Mouse (Mus musculus) embryonic fibroblast, embryonic 13.5 days (primary cell): Measurements from ENCODE around the gene Ndufb4. TPM values are rescaled to one million over a fixed set of nuclear protein-coding genes. Genes with fewer than 3 reads are reported as not detected.

Experiments used
- H3K27ac ChIP-seq: 2 replicates; pipeline ENCODE4 v1.5.1; 2012; ENCODE audit warnings: low read length, control low read depth, inconsistent platforms; ENCODE audit not compliant: insufficient read depth
- H3K4me1 ChIP-seq: 2 replicates; pipeline ENCODE4 v1.6.1; 2011; ENCODE audit warnings: low read length; ENCODE audit not compliant: control insufficient read depth, insufficient read depth
- H3K4me3 ChIP-seq: 2 replicates; pipeline ENCODE4 v1.5.1; 2011; ENCODE audit warnings: mild to moderate bottlenecking, control low read depth, low read length; ENCODE audit not compliant: insufficient read depth
- CTCF ChIP-seq: IDR thresholded peaks from 2 replicates; pipeline ENCODE4 v1.5.1; 2011; ENCODE audit warnings: mild to moderate bottlenecking, control low read depth, low read length, moderate library complexity, borderline replicate concordance; ENCODE audit not compliant: insufficient read depth
- POLR2A ChIP-seq: IDR thresholded peaks from 2 replicates; pipeline ENCODE4 v1.6.1; 2011; ENCODE audit warnings: low read depth, mild to moderate bottlenecking, control low read depth, low read length, moderate library complexity
- polyA plus RNA-seq: library from polyadenylated mRNA; stranded (reverse); fragments of >200 nt; gene quantifications from 2 replicates; pipeline ENCODE4 v1.2.4, GENCODE M21; 2011; ENCODE audit warnings: low read depth; ENCODE audit not compliant: missing spikeins, insufficient read length

Ndufb4 gene
- polyA plus RNA-seq, 1 experiment = 80.9 TPM

- no peak overlapping the region for H3K4me3 ChIP-seq
- H3K27ac ChIP-seq = no peak overlapping the region
- TF ChIP-seq CTCF = no peak
- H3K4me1 ChIP-seq = peaks cover 8% of the 10 kb centered on the region; the same call in 1 of the 2 replicates
These were observed 38.1 kb downstream of the Ndufb4 start for GRCm38 (mm10) chr16:37616104-37616503.

GRCm38 (mm10) chr16:37615429-37615828 lies 38.8 kb downstream of the Ndufb4 start:
- Histone ChIP-seq H3K27ac (no peak overlapping the region; the same call in 1 of the 2 replicates), H3K4me3 (no peak overlapping the region), H3K4me1 (peaks cover 8% of the 10 kb centered on the region; the same call in 1 of the 2 replicates)
- TF ChIP-seq CTCF = no peak
- TF ChIP-seq POLR2A = no peak

- TF ChIP-seq POLR2A = no peak
- no peak for TF ChIP-seq CTCF
- no peak overlapping the region for H3K4me3 ChIP-seq
- peaks cover 8% of the 10 kb centered on the region; the same call in 1 of the 2 replicates for H3K4me1 ChIP-seq
- no peak overlapping the region for H3K27ac ChIP-seq
These were observed 39.7 kb downstream of the Ndufb4 start for GRCm38 (mm10) chr16:37614540-37614939.

- Histone ChIP-seq H3K4me3 (no peak overlapping the region), H3K4me1 (peaks cover 5% of the 10 kb centered on the region; the same call in 1 of the 2 replicates), H3K27ac (no peak overlapping the region)
- TF ChIP-seq POLR2A (no peak), CTCF (no peak)
These were observed 42.2 kb downstream of the Ndufb4 start for GRCm38 (mm10) chr16:37612013-37612412.

GRCm38 (mm10) chr16:37611072-37611471 lies 43.2 kb downstream of the Ndufb4 start:
- Histone ChIP-seq H3K4me3 (no peak overlapping the region), H3K27ac (no peak overlapping the region), H3K4me1 (peaks cover 5% of the 10 kb centered on the region; the same call in 1 of the 2 replicates)
- TF ChIP-seq CTCF (no peak), POLR2A (no peak)

GRCm38 (mm10) chr16:37610333-37610732 lies 43.9 kb downstream of the Ndufb4 start:
- Histone ChIP-seq H3K27ac (no peak overlapping the region), H3K4me3 (no peak overlapping the region), H3K4me1 (peaks cover 4% of the 10 kb centered on the region; the same call in 1 of the 2 replicates)
- TF ChIP-seq CTCF = no peak
- TF ChIP-seq POLR2A = no peak

- Histone ChIP-seq H3K27ac (no peak overlapping the region), H3K4me3 (no peak overlapping the region), H3K4me1 (peaks cover 9% of the 10 kb centered on the region)
- no peak for TF ChIP-seq POLR2A
- no peak for TF ChIP-seq CTCF
These were observed 50.0 kb downstream of the Ndufb4 start for GRCm38 (mm10) chr16:37604243-37604642.

GRCm38 (mm10) chr16:37603431-37603830 lies 50.8 kb downstream of the Ndufb4 start:
- Histone ChIP-seq H3K4me1 (peaks cover 9% of the 10 kb centered on the region), H3K4me3 (no peak overlapping the region)
- no peak for TF ChIP-seq CTCF
- TF ChIP-seq POLR2A = no peak

GRCm38 (mm10) chr16:37599326-37599725 lies 54.9 kb downstream of the Ndufb4 start:
- no peak overlapping the region for H3K27ac ChIP-seq
- H3K4me3 ChIP-seq = no peak overlapping the region
- no peak for TF ChIP-seq POLR2A
- no peak for TF ChIP-seq CTCF
- H3K4me1 ChIP-seq = peaks cover 9% of the 10 kb centered on the region

More at GRCm38 (mm10) chr16:37603431-37603830, 50.8 kb downstream of the Ndufb4 start:
- no peak overlapping the region for H3K27ac ChIP-seq

GRCm38 (mm10) chr16:37598463-37598862 lies 55.8 kb downstream of the Ndufb4 start:
- no peak for TF ChIP-seq CTCF
- no peak for TF ChIP-seq POLR2A
- H3K4me3 ChIP-seq = no peak overlapping the region
- H3K4me1 ChIP-seq = peaks cover 6% of the 10 kb centered on the region
- no peak overlapping the region for H3K27ac ChIP-seq
